Mouse (Mus musculus): ENCODE results near the gene Vps11. TPM values are rescaled to one million over a fixed set of nuclear protein-coding genes. Genes with fewer than 3 reads are reported as not detected.

The Vps11 gene
- total RNA-seq, 2 experiments from 2014 or later = 15.3 to 16.4 TPM

DNA sequence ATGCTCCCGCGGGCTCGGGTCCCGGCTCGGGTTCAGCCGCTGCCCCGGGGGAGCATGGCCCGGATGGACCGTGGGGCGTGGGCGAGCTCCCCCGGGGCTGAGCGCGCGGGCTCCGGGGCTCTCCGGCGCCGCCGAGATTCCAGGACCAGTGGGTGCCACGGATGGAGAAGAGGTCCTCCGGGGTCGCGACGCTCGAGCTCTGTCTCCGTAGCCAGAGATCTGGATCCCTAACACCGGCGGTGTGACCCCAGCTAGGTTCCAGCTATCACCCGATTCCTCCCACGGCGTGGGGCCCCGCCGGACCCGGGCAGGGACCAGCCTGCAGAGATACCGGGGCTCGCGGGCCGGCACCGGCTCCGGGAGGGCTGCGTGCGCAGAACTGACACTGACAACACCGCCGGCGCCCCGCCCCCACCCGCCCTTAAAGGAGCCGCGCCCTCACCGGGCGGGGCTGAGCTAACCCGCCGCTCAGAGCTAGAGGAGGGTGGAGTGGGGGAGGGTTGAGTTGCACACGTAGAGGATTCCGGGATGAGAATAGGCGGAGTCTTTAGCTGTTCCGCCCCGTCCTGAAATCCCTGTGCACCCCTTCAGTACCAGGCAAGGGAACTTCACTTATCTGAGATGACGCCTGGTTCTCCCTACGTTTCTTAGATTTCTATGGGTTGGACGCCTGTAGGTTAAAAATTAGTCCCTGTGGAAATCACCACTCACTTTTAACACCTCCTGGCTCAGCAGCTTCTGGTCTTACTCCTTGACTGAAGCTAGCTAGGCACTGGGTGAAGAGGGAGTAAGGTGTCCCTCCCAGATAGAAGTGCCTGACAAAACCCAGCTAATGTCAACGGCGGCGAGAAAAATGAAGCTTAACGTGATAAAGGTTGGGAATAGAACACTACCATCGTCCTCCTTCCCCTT lies 41.3 kb downstream of the Vps11 start, which contains the start of gene C2cd2l:
Gene C2cd2l, minus strand, starts transcription at position 399 of the 912 bp plus-strand sequence.
- peak; percentile 87 for ATAC-seq (replicated peaks; ENCODE audit: low FRiP score, low TSS enrichment, poor library complexity, severe bottlenecking)

DNA sequence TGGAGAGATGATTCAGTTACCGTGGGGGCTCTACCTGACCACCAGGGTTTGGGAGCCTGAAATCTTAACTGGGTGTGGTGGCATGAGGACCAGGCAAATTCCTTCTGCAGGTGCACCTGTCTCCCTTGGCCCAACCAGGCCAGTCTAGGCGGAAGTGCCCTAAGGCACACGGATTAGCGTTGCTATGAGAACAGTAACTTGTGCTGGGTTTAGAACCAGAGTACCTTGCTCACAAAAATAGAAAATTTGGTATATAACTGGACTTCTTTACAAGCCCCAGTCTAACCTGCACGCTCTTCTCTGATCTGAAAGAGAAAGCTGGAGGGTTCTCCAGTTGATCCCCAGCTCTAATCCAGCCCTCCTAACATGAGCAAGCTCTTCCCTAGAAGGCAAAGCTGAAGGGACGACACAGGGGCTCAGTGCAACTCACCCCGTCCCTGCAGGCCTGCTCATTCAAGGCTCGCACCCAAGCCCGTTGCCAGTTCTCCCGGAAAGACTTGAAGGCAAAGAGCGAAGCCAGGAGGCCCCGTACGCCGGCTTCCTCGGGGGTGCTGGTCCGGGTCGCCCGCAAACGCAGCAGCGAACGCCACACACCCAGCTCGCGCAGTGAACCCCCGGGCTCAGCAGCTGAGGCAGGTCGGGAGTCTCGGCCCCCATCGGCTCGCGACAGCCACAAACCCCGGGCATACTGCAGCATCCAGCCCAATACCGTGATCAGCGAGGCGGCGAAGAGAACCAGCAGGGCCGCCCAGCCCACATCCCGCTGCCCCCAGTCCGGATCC lies 42.2 kb downstream of the Vps11 start:
- no peak for ATAC-seq (replicated peaks; ENCODE audit: low FRiP score, low TSS enrichment, poor library complexity, severe bottlenecking)

DNA sequence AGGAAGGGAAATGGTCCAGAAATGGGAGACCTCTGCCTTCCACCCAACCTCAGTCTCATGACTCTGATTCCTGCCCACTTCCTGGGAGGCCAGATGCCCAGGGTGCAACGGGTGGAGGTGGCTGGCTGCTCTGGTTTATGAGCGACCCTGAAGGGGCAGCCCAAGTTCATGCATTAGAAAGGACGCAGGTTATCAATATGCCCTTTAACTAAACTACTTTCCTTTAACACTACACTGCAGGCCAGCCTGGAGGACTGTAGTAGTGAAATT lies 42.7 kb downstream of the Vps11 start:
- ATAC-seq (replicated peaks; ENCODE audit: low FRiP score, low TSS enrichment, poor library complexity, severe bottlenecking) = no peak

DNA sequence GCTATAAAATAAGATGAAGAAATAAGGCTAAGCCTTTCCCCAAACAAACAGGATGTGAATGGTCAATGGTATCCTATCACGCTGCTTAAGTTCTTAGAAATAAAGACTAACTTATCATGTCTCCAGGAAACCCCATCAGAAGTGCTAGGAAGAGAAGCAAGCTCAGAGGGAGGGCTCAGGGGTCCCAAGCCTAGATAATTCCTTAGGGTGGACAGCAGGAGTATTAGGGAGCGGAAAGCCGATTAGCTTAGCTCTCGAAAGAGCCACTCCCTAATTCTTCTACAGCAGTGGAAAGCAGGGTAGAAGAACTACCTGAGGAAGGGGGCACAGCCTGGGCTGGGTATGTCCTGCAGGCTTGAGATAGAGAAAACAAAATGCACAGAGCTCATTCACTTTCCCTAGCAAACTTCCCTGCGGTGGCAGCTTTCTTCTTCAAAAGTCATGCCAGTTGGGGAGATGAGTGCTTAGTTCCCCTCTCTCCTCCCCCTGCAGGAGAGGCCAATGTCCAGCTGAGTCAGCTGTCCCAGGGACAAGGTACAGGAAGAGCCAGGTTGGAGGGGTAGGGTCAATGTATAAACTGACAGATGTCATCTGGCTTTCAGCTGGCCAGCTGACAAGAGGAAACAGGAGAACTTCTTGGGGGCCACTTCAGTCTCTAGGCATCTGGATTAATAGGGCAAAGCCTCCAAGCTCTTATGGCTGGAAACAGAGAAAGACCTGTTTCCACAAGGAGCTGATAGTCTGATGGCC lies 43.2 kb downstream of the Vps11 start:
- ATAC-seq (replicated peaks; ENCODE audit: low FRiP score, low TSS enrichment, poor library complexity, severe bottlenecking) = no peak

DNA sequence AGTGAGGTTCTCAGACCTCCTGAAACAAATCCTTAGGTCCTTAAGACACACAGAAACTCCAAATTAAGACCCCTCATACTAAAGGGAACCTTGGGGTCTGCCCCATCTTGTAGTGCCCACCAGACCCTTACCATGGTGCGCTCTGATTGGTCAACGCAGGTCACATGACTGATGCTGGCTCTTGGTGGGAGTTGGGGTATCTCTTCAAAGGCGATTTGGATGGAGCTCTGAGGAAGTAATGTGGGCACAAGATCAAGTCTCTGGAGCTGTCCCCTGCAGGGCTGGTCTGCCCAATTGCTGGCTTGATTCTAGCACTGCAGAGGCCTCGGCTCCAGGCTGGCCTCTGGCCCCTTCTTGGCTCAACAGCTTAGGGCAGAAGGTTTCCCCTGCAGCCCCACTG lies 44.0 kb downstream of the Vps11 start:
- ATAC-seq (replicated peaks; ENCODE audit: low FRiP score, low TSS enrichment, poor library complexity, severe bottlenecking) = no peak

DNA sequence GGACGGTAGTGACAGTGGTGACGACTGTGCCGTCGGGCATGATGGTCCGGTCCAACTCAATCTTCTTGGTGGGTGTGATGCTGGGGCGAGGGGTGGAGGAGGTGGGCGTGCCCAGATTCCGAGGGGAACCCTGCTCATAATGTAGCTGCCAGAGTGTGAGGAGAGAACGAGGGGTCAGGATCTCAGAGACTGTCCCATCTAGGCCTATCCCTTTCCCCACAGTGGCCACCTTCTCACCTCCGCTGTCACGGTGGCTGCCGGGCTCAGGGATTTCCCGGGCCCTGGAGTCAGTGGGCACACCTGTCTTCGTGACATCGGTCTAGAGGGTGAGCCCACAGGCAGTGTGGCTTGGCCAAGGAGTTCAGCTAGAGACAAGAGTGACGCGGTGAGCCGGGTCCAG lies 46.6 kb downstream of the Vps11 start:
- no peak for ATAC-seq (replicated peaks; ENCODE audit: low FRiP score, low TSS enrichment, poor library complexity, severe bottlenecking)

DNA sequence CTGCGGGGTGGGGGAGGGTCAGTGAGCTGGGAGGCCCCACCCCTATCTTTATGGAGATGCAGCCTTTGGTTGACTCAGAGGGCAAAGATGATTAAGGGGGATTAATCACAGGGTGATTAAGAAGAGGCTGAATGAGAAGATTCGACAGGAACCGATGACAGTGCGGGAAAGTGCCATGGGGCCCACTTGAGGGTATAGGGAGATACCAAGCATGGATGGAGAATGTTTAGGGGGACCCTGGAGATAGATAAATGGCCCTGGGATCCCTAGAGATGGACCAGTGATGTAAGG lies 47.3 kb downstream of the Vps11 start:
- no peak for ATAC-seq (replicated peaks; ENCODE audit: low FRiP score, low TSS enrichment, poor library complexity, severe bottlenecking)

DNA sequence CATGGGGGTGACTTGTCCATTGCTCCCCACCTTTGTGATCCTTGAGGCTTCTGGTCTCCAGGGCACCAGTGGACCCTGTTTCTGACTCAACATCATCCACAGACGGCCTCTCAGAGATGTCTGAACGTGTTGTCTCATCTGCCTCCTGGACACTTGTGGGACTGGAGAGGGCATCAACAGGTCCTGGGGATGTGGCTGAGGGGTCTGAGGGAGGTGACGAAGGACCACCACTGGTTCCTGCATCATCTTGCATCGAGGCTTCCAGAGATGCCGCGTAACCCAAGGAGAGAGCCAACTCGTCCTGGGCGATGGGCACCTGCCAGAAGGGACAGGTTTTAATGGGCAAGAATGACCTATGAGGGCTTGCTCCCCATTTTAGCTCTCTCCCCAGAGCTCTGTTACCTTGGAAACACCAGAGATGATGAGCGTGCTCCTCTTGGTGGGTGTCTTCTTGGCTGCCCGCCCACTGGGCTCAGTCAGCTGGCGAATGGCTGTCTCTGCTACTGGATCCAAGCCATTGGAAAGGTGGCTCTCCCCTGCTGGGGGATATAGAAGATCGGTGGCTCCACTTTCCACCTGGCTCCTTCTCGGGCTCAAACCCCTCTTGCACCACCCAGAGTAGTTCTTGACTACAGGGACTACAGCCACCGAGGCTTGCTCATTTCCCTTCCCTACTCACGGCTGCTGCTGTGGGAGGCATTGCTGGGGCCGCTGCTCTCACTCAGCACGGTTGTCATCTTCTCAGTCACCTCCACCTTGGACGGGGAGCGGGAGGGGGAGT lies 47.8 kb downstream of the Vps11 start:
- no peak for ATAC-seq (replicated peaks; ENCODE audit: low FRiP score, low TSS enrichment, poor library complexity, severe bottlenecking)

DNA sequence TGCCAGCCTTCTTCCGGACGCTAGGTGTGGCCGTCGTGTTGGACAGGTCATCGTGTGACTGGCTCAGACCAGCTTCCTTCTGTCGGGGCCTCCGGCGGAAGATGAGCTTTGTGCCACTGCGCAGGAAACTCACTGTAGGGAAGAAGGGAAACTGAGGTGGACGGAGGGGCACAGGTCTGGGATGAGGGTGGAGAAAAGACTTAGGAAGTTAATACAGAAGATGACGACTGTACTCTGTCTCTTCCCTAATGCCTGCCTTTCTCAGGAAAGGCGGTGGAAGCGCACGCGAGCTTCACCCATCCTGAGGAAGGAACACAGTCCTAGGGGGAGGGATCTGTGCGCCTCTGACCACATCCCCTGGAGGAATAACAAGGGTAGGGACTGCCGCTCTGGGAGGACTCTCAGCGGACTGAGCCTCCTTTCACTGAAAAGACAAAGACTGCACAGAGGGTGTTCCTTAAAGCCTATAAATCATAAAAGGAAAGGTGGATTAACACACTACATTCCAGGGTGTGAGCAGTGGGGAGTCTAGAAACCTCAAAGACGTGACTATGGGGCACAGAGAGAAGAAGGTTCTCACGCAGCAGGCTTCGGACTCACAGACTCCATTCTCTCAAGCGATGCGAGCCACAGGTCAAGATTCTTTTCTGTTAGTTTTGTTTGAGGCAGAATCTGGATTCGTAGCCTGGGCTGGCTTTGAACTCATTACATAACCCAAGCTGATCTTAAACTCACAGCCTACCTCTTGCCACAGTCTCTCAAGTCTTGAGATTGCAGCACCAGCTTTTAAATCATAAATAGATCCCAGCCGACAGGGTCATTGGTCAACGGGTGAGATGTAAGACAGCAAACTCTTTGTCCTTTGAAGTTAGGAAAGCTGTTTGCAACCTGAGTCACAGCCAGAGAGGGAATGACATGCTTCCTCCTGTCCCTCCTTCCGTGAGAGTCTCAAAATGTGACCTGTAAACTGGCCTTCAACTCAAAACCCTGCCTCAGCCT lies 50.0 kb downstream of the Vps11 start:
- no peak for ATAC-seq (replicated peaks; ENCODE audit: low FRiP score, low TSS enrichment, poor library complexity, severe bottlenecking)

DNA sequence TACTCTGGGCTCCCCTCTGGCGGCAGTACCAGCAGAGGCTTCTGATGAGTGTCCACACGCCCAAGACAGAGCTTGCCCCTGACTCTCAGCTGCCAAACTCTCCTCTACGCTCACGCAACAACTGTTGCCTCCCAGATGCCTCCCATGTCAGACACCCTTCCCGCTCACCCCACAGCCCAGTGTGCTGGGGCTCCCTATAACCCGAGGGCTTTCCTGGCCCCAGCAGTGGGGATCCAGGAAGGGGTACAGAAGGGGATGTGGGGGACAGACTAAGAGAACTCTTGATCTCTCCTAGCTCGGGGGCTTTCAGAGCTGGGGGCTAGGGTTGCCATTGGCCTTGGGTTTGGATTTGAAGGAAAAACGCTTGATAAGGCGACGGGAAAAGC lies 50.7 kb downstream of the Vps11 start:
- ATAC-seq (replicated peaks; ENCODE audit: low FRiP score, low TSS enrichment, poor library complexity, severe bottlenecking) = no peak

DNA sequence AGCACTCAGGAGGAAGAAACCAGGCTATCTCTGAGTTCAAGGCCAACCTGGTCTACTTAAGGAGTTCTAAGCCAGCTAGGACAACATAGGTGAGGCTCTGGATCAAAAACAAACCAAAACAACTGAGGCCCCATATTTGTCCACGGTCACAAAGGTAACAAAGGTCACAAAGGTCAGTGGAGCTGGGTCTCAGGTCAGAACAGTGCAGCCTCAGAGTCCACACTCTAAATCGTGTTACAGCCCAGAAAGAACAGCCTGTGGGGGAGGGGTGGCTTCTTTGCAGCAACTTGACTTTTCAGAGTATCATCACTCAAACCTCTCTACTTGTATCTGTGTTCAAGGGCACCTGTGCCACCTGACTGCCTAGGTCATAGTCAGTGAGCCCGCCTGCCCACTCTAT lies 51.7 kb downstream of the Vps11 start:
- ATAC-seq (replicated peaks; ENCODE audit: low FRiP score, low TSS enrichment, poor library complexity, severe bottlenecking) = no peak

DNA sequence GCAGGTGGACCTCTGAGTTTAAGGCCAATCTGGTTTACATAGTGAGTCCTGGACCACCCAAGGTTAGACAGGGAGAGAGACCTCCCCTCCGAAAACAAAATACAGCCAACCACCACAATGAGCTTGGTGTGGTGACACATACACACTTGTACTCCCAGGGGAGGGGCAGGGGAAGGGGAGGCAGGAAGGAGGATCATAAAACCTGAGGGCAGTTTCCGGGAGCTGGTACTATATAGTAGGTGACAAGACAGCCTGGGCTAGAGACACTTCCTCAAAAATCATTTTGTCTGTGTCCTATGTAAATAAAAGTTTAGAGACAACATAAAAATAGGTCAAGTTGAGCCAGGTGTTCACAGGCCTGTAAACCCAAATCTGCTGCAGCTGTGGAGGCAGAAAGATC lies 54.2 kb downstream of the Vps11 start:
- no peak for ATAC-seq (replicated peaks; ENCODE audit: low FRiP score, low TSS enrichment, poor library complexity, severe bottlenecking)

DNA sequence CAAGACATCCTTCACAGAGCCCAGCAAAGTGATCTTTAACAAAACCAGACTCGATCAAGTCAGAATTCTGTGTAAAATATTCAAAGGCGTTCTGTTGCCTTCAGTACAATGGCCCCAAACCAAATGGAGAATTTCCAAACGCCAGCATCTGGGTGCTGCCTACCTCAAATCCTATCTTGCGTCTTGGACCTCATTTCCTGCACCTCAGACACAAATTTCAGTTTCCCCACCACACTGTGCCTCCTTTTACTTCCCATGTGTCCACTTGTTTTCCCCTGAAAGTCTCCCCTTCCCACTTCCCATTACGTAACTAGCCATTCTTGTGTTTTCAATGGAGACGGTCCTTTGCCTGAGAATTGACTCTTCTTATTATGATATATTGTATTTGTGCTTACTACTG lies 54.9 kb downstream of the Vps11 start:
- ATAC-seq (replicated peaks; ENCODE audit: low FRiP score, low TSS enrichment, poor library complexity, severe bottlenecking) = no peak

DNA sequence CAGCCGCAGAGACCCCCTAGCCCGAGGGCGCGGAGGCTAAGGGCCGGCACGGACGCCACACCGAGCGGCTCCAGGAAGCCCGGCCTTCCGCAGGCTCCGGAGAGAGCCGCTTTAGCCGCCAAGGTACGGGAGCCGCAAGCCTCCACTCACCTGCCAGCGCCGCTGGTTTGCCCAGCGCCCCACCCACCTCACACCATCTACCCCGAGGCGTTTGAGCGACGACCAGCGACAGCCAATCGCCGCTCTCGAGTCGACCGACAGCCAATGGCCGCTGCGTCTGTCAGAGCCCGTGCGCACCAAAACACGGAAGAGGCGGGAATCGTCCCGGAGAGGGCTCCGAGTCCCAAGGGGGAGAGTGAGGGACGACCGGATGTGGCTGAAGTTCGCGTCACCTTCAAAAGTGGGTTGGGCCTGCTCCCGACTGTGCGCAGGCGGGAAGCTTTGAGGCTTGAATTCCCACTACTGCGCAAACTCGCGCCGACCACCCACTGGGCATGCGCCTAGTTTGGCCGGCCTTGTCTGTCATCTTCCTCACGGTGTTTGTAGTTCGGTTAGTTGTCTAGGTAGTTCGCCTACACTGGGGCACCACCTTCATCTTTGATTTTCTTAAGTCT lies 55.9 kb downstream of the Vps11 start, which contains the start of gene Hinfp:
Gene Hinfp, minus strand, starts transcription at position 206 of the 614 bp plus-strand sequence.
- ATAC-seq (replicated peaks; ENCODE audit: low FRiP score, low TSS enrichment, poor library complexity, severe bottlenecking) = peak; percentile 100

DNA sequence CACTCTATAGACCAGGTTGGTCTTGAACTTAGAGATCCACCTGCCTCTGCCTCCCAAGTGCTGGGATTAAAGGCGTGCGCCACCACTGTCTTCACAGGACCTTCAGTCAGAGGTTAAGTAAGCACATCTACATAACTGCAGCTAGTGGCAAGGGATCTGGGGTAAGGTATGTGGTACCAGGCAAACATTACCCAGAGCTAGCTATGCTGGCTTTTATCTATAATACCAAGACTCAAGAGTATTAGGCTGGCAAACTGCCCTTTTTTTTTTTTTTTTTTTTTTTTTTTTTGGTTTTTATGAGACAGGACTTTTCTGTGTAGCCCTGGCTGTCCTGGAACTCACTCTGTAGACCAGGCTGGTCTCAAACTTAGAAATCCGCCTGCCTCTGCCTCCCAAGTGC lies 61.5 kb downstream of the Vps11 start:
- peak; percentile 94 for ATAC-seq (replicated peaks; ENCODE audit: low FRiP score, low TSS enrichment, poor library complexity, severe bottlenecking)

Measured in megakaryocyte-erythroid progenitor cell, adult 5-6 weeks (primary cell).